12 mouse cellular contexts compared by ENCODE assay signal in genomic region chr8:84770100-84770953, GRCm38 (mm10). TPM values are rescaled to one million over a fixed set of nuclear protein-coding genes. Genes with fewer than 3 reads are reported as not detected.
DNase-seq lines count a peak whose midpoint lies in the region; ATAC-seq lines count a peak whose summit lies in the region.
"Had no signal": no experiment of that assay in that cellular context is flagged by ENCODE, and none has a peak within 500 bp of the region (broad histone marks: within the 10 kb centered on the region; RNA-seq: fewer than 3 reads in every experiment).

No protein-coding gene starts in this region.

- H3K27ac ChIP-seq in forebrain, embryonic 10.5 days, result no peak overlapping the region
- H3K27ac ChIP-seq in forebrain, embryonic 11.5 days (ENCODE audit: low read depth, low read length), result no peak overlapping the region
- H3K27ac ChIP-seq in hindbrain, embryonic 15.5 days (replicated peaks), result no peak overlapping the region
- H3K27ac ChIP-seq: liver, embryonic 13.5 days had no signal

- H3K9ac ChIP-seq in forebrain, embryonic 11.5 days (ENCODE audit: low read length), result no peak overlapping the region; the same call in 1 of the 2 replicates
- H3K9ac ChIP-seq in hindbrain, embryonic 15.5 days, result peak overlapping the region; percentile 45; the same call in 1 of the 2 replicates
- H3K9ac ChIP-seq: liver, embryonic 13.5 days had no signal

- WGBS in forebrain, embryonic 10.5 days, result 29% methylated on average over 12 of the region's 12 CpGs
- 25% methylated on average over 12 of the region's 12 CpGs for WGBS in forebrain, embryonic 11.5 days
- WGBS in hindbrain, embryonic 15.5 days, result 31% methylated on average over 12 of the region's 12 CpGs

- no peak for DNase-seq in forebrain, embryonic 10.5 days (ENCODE audit: extremely low spot score, low spot score)
- DNase-seq in forebrain, embryonic 11.5 days (ENCODE audit: low spot score), result no peak
- DNase-seq in 416B (ENCODE audit: low read depth), result peak; percentile 37
- DNase-seq in lung, postnatal 36 days, result peak; percentile 86
- DNase-seq in ovary, adult 18-20 months (ENCODE audit: low spot score), result no peak
- DNase-seq in left cerebral cortex, adult 8-10 months (ENCODE audit: low spot score in 2 of 2), result no peak
- no peak for DNase-seq in layer of hippocampus, postnatal 36 days
- DNase-seq: B cell, adult 2 months; embryo, embryonic 11 days; kidney, postnatal 25 days; liver, embryonic 13.5 days had no signal

- peak overlapping the region; percentile 8; the same call in 1 of the 2 replicates for H3K4me3 ChIP-seq in forebrain, embryonic 10.5 days
- no peak overlapping the region for H3K4me3 ChIP-seq in forebrain, embryonic 11.5 days (ENCODE audit: low read depth, low read length)
- H3K4me3 ChIP-seq in hindbrain, embryonic 15.5 days, result peak overlapping the region; percentile 36
- H3K4me3 ChIP-seq: liver, embryonic 13.5 days had no signal

- H3K27me3 ChIP-seq in forebrain, embryonic 10.5 days (ENCODE audit: poor library complexity, severe bottlenecking), result peaks cover 100% of the 10 kb centered on the region
- H3K27me3 ChIP-seq in forebrain, embryonic 11.5 days (ENCODE audit: control insufficient read depth, insufficient read depth, low read length), result peaks cover 70% of the 10 kb centered on the region
- peaks cover 51% of the 10 kb centered on the region for H3K27me3 ChIP-seq in hindbrain, embryonic 15.5 days

- no peaks in the 10 kb centered on the region for H3K9me3 ChIP-seq in forebrain, embryonic 10.5 days
- no peaks in the 10 kb centered on the region for H3K9me3 ChIP-seq in forebrain, embryonic 11.5 days (ENCODE audit: control insufficient read depth, low read length)
- H3K9me3 ChIP-seq in hindbrain, embryonic 15.5 days, result no peaks in the 10 kb centered on the region
- H3K9me3 ChIP-seq: liver, embryonic 13.5 days had no signal

- ATAC-seq in forebrain, embryonic 11.5 days (replicated peaks; ENCODE audit: low FRiP score), result no peak
- ATAC-seq in hindbrain, embryonic 15.5 days (ENCODE audit: low FRiP score, low read depth), result no peak

- H3K36me3 ChIP-seq in forebrain, embryonic 10.5 days (replicated peaks), result no peaks in the 10 kb centered on the region; the same call in 1 of the 2 replicates
- H3K36me3 ChIP-seq in forebrain, embryonic 11.5 days (ENCODE audit: control insufficient read depth, insufficient read depth, low read length), result no peaks in the 10 kb centered on the region
- H3K36me3 ChIP-seq in hindbrain, embryonic 15.5 days, result no peaks in the 10 kb centered on the region
- H3K36me3 ChIP-seq: liver, embryonic 13.5 days had no signal

- H3K4me2 ChIP-seq in forebrain, embryonic 11.5 days (ENCODE audit: low read depth, low read length, severe bottlenecking), result no peak overlapping the region
- H3K4me2 ChIP-seq in hindbrain, embryonic 15.5 days, result peak overlapping the region; percentile 48
- H3K4me2 ChIP-seq: liver, embryonic 13.5 days had no signal

- peaks cover 81% of the 10 kb centered on the region for H3K4me1 ChIP-seq in forebrain, embryonic 10.5 days
- peaks cover 39% of the 10 kb centered on the region for H3K4me1 ChIP-seq in forebrain, embryonic 11.5 days (replicated peaks; ENCODE audit: control insufficient read depth, insufficient read depth, low read length)
- peaks cover 59% of the 10 kb centered on the region for H3K4me1 ChIP-seq in hindbrain, embryonic 15.5 days (replicated peaks)

RNA-seq across cellular contexts. Expression of gene Nfix, which starts 29.8 kb away (rescaled TPM):
- 0.46 and 1.8 TPM in 2 replicates for polyA plus RNA-seq in forebrain, embryonic 10.5 days (2016; fragmentation: Nextera tagmentation; extraction: Ambion mirVana)
- 7.7 and 8.9 TPM in 2 replicates for polyA plus RNA-seq in forebrain, embryonic 11.5 days (2014; fragmentation: Nextera tagmentation; extraction: Ambion mirVana)
- polyA plus RNA-seq in hindbrain, embryonic 15.5 days (2015; fragmentation: Nextera tagmentation; extraction: Ambion mirVana), result 71.2 and 87.6 TPM in 2 replicates
- total RNA-seq in left cerebral cortex, adult 8-10 months (2022), result 100 to 1,000 TPM; 352 to 438 (median 370) TPM
- total RNA-seq in layer of hippocampus, postnatal 36 days (2021), result 100 to 1,000 TPM; 387 to 434 TPM

RNA-seq across cellular contexts. Expression of gene G430095P16Rik, which starts 47.5 kb away (rescaled TPM):
- polyA plus RNA-seq in forebrain, embryonic 10.5 days (2016; fragmentation: Nextera tagmentation; extraction: Ambion mirVana), result 1.3 and 2.1 TPM in 2 replicates
- 3.0 and 3.1 TPM in 2 replicates for polyA plus RNA-seq in forebrain, embryonic 11.5 days (2014; fragmentation: Nextera tagmentation; extraction: Ambion mirVana)
- polyA plus RNA-seq in hindbrain, embryonic 15.5 days (2015; fragmentation: Nextera tagmentation; extraction: Ambion mirVana), result 1.2 and 1.7 TPM in 2 replicates
- total RNA-seq in left cerebral cortex, adult 8-10 months (2022), result under 1 TPM in 1 of 4 experiments, not detected in 3; 0.55 TPM
- total RNA-seq in layer of hippocampus, postnatal 36 days (2021), result not detected

RNA-seq across cellular contexts. Expression of gene Dand5, which starts 52.3 kb away (rescaled TPM):
- polyA plus RNA-seq in forebrain, embryonic 10.5 days (2016; fragmentation: Nextera tagmentation; extraction: Ambion mirVana), result 2.9 and 3.5 TPM in 2 replicates
- 5.5 and 6.4 TPM in 2 replicates for polyA plus RNA-seq in forebrain, embryonic 11.5 days (2014; fragmentation: Nextera tagmentation; extraction: Ambion mirVana)
- 14.0 and 15.1 TPM in 2 replicates for polyA plus RNA-seq in hindbrain, embryonic 15.5 days (2015; fragmentation: Nextera tagmentation; extraction: Ambion mirVana)
- total RNA-seq in left cerebral cortex, adult 8-10 months (2022), result 1 to 10 TPM; 8.4 to 9.7 (median 8.9) TPM
- total RNA-seq in layer of hippocampus, postnatal 36 days (2021), result 10 to 100 TPM in 1 of 2 experiments, 1 to 10 TPM in 1; 9.4 to 10.5 TPM

Comparison
In these comparisons a context has a peak if more than half of its experiments do, and no peak if none do; other contexts are left out.
1. DNase-seq: peak in 416B (single experiment) and lung, postnatal 36 days (single experiment); none in forebrain, embryonic 10.5 days (single experiment), forebrain, embryonic 11.5 days (single experiment), ovary, adult 18-20 months (single experiment), left cerebral cortex, adult 8-10 months (0 of 2) and layer of hippocampus, postnatal 36 days (0 of 2).